Mouse (Mus musculus) urinary bladder, postnatal 36 days (tissue): ENCODE data around the gene Kif1c.

ENCODE experiments used
- DNase-seq, 2 experiments: peaks; one replicate each; pipeline ENCODE4 v3.0.0; 2022; ENCODE audit warnings: low spot score in 2 of 2, mixed read lengths in 1 of 2

Kif1c gene

DNA sequence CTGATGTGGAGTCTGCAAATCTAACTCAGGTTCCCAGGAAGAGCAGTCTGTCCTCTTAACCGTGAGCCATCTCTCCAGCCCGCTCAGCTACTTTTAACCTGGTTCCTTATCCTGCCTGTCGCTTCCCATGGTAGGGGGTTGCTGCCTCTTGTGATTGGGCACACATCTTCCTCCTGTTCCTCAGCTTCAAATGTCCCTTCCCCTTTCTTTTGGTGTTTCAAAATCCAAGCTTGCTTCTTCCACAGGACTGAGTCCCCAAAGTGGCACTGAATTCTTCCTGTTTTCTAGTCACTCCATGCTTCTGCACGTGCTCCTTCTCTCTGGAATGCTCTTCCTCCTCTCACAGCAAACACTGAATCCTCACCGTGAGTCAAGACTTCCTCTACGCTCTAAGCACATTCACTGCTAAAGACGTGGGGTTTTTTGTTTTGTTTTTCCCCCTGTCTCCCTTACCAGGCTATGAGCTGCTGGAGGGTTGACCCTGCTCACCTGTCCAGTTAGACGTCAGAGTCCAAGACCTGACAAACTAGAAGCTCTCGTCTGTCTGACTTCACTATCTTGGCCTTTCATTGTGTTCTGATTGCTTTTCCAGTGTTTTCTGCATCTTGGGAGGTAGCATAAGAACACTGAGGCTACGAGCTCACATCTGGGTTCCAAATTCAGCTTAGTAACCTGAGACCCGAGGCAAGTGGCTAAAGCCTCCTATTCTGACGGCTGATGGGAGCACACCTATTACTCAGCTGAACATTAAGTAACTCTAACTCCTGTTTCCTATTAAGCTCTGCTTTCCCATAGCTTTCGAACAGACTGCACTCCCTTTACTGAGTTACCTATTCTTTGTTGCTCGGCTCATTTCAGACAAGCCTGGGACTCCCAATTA is 32.8 kb upstream of the Kif1c start:
- no peak for DNase-seq

DNA sequence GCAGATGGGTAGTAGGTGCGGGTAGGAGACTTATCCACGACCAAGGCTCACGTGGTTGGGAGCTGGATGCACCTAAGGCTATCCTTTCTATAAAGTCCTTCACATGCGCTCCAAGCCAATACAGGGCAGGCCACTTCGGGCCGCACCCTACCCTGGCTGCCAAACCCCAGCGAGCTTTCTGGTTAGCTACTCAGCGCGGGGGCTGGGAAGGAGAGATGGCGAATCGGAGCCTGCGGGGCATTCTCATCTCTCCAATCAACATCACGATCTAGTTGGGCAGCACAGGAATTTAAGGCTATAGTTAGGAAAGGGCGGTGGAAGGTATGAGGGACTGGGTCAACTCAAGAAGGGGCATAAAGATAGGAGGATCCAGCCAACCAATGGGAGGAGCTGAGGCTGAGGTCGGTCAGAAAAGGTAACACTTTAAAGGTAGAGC is 32.0 kb upstream of the Kif1c start:
- DNase-seq, result peak; percentile 68 to 78

DNA sequence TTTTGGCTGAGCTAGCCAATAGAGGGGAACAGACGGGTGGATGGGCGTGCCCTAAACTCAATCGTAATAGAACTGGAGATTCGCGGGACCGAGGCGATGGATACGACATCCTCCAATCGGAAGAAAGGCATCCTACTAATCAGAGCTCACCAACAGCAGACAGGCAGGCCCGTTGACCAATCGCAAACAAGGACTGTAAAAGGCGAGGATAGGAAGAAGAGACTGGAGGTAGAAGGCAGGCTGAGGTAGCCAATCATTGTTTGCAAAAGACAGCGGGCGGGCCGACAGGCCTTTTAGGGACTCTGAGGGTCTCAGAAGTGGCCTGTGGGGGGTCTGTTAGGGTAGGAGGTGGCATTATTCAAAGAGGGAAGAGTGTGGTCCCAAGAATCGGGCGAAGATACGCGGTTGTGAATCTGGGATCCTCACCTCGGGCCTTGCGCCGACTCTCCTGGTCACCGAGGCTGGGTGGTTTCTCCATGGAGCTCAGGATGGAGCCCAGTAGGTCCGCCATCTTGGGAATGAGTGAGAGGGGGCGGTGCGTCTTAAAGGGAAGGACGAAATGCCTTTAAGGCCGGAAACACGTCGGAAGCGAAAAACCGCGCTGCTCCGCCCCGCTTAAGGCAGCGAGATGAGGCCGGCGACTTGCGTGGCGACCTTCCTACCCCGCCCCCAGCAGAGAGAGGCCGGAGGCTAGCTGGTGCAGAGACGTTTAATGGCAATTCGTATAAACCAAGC is 31.4 kb upstream of the Kif1c start, which contains the start of gene Spag7:
TSS of gene Spag7 (minus strand) at position 646 of the 735 bp plus-strand sequence.
- DNase-seq, result peak; percentile 93 to 96

DNA sequence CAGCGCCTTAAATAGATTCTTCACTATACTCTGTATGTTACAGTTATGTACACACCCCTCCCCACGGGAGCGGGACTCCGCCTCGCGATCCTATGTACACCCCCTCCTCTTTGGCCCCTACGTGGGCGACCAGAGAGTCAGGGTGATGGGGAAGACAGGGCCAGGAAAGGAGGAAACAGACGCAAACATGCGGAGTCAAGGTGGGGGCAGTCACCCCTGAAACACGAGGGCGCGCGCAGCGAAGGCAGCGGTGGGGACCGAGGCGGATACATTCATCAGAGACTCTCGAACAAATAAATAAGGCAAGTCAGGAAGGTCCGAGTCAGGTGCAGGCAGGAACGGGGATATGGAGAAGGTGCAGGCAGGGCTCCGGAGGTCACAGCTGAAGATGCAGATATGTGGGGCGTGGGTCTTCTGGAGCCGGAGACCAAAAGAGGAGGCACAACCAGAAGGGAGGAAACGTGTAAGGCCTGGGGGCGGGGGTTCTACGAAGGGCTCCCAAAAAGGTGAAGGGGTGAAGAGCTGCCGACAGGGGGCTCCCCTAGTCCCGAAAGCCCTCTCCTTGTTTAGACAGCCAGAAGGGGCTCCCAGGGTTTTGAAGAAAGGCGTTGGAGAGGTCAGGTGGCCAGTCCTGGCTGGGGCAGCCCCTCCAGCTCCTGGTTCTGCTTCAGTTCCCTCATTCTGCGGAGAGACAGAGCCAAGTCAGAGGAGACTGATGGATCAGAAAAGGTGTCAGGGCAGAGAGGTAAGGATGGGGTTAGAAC is 30.6 kb upstream of the Kif1c start:
- DNase-seq, result peak in 1 of 2 experiments; percentile 70

DNA sequence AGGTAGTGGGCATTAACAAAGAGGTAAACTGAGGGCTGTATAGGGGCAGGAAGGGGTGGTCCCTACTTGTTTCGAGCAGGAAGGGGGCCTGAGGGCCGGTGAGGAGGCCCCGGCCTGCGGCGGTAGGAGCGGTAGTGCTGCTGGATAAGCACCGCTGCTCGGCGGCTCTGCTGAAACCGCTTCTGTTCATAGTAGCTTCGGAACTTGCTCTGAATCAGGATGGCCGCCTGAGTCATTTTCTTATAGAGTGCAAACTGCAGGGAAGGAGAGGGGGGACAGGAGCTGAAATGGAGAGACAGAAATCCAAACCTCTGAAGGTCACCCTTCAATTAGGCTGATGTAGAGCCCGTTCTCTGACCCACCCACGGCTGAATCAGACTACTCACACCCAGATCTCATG is 29.9 kb upstream of the Kif1c start:
- DNase-seq, result no peak

DNA sequence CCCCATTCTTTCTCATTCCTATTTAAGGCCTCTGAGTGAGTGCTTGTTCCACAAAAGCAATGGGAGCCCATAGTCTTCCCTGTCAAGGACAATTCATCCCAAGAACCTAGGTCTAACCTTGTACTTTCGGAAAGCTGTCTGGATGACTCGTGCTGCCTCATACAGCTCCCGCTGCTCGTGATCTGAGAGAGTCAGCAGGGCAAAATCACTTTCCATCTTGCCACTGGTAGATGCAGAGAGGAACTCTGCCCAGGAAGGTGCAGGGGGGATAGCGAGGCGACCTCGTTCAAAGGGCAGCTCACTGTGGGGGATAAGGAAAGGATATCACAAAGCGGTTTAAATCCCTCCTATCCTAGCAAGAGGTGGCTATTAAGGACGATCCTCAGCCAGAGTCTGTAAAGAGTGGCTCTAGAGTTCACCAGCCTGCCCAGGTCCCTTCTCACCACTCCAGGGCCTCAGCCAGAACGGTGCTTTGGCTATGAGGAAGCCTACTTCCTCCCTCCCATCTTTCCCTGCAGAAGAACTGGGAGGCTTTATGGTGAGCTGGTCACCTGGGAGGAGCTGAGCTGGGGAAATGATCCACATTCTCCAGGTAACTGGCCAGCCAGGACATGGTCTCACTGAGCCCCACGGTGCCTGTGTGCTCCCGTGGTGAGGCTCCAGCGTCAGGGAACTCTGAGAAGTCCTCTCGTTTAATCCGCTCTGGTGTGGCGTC is 28.9 kb upstream of the Kif1c start:
- DNase-seq, result no peak

DNA sequence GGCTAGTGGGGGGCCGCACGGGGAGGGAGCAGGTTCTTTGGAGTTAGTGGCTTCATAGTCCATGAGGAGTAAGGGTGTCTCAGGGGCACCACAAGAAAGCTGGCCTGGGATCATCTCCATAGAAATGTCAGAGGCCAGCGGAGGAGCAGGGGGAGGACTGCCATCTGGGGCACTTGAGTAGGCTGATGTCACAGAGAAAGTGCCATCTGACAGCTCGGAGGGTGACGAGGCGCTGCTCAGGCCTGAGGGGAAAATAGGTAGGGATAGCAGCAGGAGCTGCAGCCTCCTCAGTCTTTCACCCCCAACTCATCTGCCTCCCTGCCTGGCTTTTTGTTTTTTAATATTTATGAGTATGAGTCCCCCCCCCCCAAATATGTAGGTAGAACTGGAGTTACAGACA is 26.3 kb upstream of the Kif1c start:
- DNase-seq, result no peak

DNA sequence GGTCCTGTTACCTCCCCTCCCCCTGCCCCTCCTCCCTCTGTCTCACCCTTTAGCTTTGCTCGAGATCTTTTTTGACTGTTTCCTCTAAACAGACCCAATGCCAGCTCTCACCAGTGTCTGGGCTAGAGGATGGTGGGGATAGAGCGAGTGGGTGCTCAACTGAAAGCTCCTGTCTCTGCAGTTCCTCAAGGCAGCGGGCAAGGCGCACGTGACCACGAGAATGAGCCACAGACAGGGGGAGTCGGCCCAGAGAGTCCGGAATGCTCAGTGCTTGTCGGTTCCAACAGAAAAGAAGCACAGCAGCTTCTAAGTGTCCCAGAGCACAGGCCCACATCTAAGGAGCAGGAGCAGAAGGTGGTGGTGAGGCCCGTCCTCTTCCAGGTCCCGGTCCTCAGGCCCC is 25.8 kb upstream of the Kif1c start:
- DNase-seq, result no peak

DNA sequence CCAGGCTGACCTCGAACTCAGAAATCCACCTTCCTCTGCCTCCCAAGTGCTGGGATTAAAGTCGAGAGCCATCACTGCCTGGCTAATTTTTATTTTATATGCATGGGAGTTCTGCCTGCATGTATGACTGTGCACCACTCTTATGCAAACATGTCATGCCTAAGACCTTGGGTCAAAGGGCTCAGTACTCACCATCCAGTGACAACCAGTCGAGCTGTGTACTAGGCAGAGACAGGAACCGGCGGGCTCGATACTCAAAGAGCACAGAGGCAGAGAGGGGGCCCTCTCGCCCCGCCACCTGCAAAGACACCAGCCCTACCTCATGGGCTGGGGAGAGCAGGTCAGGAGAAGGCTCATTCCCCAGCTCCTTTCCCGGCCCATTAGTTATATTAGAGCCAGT is 22.3 kb upstream of the Kif1c start:
- DNase-seq, result no peak

DNA sequence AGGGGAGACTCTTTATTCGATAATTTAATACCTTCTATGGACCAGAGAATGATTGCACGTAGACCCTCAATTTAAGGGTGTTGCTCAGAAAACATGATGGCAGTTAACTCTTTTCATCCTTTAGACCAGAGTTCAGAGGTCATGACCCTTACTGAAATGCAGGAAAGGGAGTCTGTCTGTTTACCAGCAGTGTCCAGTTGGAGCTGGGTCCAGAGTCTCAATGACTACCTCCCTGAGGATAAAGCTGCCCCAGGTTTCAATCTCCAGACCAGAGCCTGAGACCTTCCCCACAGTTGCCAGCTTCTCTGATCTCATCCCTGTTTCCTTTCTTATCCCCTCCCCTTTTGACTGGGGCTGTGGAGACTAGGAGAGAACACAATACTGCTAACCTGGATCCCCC is 21.8 kb upstream of the Kif1c start:
- no peak for DNase-seq

DNA sequence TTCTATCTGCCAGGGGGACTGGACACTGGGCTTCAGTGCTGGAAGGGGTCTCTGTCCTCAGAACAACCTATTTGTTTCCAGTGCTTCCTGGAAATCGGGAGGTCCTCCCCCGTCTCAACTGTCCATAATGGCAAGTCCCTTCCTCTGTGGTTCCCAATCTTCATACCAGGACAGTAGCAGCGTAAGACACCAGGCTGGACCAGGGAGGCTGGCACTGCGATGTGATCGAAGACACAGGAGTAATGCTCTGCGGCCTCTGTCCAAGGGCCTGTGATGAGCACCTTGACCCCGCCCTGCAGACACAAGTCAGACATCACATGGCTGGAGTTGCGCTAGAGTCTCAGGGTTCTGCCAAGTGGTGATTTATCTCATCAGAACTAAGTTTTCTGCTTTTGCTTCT is 21.0 kb upstream of the Kif1c start:
- no peak for DNase-seq

DNA sequence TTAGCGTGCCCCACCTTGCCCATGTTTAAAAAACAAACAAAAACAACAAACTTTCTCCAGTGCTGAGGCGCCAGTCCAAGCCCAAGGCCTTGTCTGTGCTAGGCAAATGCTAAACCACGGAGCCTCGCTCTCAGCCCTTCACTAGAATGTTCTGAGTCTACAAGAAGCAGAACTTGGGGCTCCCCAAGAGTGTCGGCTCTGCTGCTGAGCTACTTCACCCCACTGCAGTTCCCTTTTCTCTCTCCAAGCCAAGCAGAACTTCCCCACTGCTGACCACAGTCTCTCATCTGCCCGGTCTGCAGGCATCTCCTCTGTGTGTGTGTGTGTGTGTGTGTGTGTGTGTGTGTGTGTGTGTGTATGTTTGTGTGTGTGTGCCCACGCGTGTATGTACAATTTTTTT is 20.5 kb upstream of the Kif1c start:
- DNase-seq, result no peak

DNA sequence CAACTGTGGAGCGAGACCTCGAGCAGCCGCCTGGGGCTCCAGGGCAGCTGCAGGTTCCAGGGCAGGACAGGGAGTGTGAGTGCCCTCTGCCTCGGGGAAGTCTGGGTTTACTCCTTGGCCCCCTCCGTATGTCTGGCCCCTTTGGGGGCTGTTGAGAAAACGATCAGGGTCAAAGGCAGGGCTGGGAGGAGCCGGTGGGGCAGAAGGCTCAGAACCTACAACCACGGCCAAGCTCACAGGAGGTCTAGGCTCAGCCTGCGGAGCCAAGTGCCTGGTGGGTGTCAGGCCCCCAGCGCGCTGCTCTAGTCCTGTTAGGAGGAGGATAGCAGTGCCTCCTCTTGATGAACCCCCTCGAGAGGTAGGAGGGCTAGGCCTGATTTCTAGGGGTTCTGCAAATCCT is 19.2 kb upstream of the Kif1c start:
- no peak for DNase-seq

DNA sequence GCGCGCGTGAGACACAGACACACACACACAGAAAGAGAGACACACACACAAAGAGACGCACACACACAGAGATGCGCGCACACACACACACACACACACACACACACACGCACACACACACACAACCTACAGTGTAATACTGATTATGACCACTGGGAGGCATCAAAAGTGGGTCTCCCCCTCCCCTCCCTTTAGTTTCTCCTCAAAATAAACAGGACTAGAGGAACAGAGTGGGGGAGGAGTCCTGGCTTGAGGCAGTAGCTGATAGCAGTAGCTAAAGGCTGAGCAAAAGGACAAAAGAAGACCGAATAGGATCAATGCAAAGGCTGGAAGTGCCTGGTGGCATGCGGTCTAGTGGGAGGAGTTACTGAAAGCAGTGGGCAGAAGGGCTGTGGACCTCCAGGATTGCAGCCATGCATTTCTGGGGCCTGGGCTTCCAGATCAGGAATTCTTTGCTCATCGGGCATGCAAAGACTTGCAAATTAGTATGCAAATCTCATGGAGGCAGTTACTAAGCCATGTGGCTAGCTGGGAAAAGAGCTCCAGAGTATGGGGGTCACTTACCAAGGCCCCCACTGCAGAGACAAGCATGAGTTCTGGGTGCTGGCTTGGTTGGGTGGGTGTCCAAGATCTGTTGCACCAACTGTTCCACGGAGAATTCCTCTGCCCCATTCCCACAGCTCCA is 18.3 kb upstream of the Kif1c start:
- no peak for DNase-seq

DNA sequence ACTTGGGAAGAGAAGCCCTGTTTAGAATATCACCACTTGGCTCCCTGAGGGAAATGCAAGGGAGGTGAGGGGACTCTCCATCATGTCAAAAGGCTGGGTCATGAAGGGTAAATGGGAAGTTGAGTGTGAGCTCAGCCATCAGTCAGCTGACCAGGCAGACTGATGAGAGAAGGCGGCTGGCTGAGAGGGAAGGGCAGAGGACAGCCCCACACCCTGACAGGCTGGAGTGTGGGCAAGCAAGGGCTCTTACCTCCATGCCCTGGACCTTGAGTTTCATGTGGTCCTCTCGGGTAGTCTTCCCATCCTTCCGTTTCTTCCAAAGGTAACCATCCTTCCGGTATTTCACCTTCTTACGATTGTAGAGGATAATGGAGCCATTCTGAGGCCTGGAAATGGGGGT is 16.7 kb upstream of the Kif1c start:
- DNase-seq, result no peak

DNA sequence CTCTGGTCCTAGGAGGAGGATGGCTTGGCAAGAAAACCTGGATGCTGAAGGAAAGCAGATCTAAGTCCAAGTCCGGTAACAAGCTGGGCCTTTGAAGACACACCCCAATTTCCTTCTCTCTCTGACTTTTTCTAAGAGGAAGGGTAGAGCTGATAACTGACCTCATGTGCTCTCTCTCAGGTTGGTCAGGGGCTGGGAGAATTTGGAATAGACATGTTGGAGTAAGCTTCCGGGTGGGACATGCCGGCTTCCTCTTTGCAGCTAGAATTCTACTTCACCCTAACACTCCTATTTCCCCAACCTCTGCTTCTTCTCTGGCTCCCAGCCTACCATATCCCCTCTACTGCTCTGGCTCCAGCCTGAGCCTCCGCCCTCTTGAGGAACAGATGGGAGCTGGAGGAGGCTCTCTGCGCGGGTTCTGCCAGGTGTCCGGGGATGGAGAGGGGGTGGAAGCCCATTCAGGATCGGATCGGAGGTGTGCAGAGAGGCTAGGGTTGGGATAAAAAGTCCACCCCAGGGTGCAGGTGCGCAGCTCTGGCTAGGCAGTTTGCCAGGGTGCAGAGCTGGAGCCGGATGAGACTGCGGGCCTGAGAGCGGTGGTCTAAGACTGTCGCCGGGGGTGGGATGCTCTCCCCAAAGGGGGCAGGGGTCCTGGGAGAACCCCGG is 13.3 kb upstream of the Kif1c start:
- DNase-seq, result peak in 1 of 2 experiments; percentile 26

DNA sequence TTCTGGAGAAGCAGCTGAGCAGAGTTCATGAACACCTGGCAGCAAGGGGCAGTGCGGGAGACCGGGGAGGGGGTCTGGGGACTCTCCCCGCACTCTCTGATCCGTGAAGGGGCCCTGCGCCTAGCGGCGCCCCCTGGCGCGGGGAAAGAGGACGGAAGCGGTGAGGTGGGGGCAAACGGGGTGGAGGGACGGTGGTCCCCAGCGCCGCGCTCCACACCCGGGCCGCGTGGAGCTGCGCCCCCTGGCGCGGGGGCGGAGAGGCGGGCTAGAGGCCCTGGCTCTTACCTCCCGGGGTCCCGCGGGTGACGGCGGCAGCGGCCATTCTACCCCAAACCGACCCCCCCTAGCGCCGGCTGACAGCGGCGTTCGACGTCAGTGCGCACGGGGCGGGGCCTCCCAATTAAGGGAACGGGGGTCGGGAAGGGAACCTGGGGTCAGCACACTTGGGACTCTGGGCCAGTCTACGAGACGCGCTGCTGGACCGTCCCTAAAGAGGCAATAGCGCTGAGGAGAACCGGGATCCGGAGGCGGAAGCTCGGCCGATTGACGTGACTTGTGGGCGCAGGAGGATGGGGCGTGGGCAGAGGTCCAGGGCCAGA is 12.6 kb upstream of the Kif1c start, which contains the start of gene Camta2:
TSS of gene Camta2 (minus strand) at position 505 of the 599 bp plus-strand sequence.
- peak; percentile 83 to 88 for DNase-seq

DNA sequence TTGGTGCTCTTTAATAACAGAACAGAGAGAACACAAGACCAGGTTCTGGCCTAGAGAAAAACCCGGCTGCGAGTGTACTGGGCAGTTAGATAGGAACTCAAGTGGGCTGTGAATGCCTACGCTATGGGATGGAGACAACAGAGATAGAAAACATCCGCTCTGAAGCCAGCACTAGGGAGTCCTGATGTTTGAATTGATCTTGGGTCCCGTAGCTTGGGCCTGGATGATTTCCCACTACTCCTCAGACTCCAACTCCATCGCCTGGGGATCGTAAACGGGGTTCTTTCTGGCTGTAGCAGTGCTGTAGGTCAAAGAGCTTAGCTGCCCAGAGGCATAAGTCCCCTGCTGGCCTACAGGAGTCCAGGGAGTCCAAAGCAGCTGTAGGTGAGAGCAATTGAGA is 12.0 kb upstream of the Kif1c start:
- DNase-seq, result no peak

DNA sequence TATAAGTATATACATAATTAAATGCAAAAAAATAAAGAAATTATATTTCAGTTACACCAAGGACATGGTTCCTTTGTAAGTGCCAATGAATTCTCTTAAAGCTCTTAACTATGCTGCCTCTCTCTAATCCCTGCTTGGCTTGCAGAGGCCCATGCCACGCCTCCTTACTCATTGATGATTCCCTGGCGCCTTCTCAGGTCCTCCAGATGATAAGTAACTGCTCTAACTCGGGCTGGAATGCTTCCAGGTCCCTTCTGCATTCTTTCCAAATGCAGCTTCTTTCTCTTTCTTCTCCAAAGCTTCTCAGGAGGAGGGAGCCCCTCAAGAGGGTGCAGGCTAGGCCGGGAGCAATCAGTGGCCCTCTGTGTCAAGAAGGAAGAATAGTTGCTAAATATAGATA is 10.8 kb upstream of the Kif1c start:
- DNase-seq, result no peak

DNA sequence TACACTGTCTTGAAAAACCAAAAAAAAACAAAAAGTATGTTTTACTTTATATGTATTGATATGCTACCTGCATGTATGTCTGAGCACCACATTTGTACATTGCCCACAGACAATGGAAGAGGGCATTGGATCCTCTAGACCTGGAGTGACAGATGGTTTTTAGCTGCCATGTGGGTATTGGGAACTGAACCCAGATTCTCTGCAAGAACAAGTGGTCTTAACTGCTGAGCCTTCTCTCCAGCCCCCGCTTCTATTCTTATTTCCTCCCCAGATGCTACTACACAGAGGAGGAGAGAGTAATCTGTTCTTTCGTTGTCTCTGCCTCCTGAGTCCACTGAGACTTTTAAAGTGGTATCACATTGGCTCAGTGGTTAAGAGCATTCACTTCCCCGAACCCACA is 6.8 kb upstream of the Kif1c start:
- no peak for DNase-seq
